Mouse (Mus musculus) frontal cortex, postnatal 25 days (tissue): Measurements from ENCODE around the gene Gm11060.

Experiments used
- DNase-seq, 2 experiments: peaks; one replicate each; pipeline ENCODE4 v3.0.0; 2022; ENCODE audit warnings: low spot score in 2 of 2

Gm11060 gene

GRCm38 (mm10) chr2:105091718-105092117 lies at the start of gene Gm11060:
Gene Gm11060, plus strand, starts transcription at chr2:105092018.
- DNase-seq = no peak

DNA sequence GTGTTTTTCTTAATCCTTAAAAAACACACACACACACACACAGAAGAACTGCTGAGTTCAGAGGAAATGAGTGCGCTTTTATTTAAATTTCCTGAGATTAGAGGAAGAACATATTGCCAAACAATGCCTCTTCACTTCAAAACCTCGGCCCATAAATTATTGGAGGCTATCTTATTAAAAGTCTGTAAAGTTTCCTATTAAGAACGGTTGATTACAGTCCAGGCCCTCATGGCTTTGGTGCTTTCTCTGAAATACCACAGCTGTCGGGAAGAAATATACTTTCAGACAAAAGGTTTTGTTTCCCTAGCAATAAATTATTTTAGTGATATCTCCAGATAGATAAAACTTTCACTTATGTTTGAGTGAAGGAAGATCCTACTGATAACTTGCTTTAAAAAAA lies 48.7 kb upstream of the Gm11060 start:
- no peak for DNase-seq

- no peak for DNase-seq
Observed at GRCm38 (mm10) chr2:105048301-105048700, 43.5 kb upstream of the Gm11060 start.

- no peak for DNase-seq
Observed at GRCm38 (mm10) chr2:105055529-105055928, 36.3 kb upstream of the Gm11060 start.

GRCm38 (mm10) chr2:105058577-105059116 lies 33.2 kb upstream of the Gm11060 start:
- no peak for DNase-seq

GRCm38 (mm10) chr2:105062741-105063372 lies 29.0 kb upstream of the Gm11060 start:
- no peak for DNase-seq

DNA sequence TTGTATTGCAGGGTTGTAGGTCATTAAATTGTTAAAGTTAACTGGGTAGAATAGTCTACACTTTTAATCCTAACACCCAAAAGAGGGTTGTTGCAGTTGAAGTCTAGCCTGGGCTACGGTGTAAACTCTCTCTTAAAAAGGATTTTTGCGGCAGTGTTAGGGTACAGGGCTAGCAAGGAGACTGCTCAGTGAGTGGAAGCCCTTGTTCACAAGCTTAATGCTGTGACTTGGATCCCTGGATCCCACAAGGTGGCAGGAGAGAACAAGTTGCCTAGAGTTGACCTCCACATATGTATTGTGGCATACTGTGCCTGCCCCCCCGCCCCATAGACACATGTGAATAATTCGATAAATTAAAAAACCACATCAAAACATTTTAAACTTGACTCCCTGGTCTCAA lies 19.3 kb upstream of the Gm11060 start:
- DNase-seq = no peak

DNA sequence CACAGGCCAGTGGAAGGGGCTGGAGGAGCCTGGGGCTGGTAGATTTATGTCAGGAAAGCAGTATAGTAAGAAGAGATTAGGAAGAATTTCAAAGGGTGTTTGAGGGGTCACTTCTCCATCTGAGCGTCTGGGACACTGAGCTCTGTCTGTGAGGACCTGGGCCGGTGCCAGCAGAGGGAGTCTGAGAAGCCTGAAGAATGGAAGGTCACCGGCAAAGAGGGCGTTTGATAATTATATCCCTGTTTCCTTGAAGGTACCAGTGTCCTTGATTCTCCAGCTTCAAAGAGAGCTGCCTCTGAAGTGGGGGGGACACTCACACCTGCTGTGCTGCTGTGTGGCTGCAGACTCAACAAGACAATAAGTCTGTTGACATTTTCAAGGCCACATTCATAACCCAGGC lies 17.6 kb upstream of the Gm11060 start:
- no peak for DNase-seq

DNA sequence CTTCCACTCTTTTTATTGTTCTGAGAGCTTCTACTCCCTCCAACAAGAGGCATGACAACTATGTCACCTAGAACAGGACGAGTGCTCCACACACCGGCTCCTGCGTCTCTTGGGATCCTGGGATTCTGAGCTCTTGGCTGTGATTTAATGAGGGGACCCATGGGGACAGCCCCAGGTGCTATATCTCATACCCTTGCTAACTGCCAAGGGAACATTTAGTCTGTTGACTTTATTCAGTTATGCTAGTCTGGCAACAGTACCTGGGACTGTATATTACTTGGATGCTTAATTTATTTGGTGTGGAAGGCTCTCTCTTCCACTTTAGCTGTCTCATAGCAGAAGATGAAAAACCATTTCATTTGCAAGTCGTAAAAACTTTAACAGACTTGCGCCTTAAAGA lies 16.0 kb upstream of the Gm11060 start:
- DNase-seq = no peak

DNA sequence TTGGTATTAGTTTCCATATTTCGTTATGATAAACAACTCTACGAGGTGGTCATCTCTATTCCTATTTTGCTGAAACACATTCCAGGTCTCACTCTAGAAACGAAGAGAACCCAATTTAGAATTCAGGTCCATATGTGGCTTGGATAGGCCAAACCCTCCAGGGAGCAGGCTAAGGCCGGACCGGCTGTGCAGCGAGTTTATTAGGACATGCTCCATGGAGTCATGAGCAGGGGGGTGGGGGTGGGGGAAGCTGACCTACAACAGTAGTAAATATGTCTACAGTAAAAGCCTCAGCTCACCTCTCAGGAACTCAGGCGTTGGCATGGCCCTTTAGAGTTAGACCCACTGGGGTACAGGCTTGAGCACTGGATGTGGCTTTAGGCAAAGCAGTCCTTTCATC lies 14.7 kb upstream of the Gm11060 start:
- no peak for DNase-seq

DNA sequence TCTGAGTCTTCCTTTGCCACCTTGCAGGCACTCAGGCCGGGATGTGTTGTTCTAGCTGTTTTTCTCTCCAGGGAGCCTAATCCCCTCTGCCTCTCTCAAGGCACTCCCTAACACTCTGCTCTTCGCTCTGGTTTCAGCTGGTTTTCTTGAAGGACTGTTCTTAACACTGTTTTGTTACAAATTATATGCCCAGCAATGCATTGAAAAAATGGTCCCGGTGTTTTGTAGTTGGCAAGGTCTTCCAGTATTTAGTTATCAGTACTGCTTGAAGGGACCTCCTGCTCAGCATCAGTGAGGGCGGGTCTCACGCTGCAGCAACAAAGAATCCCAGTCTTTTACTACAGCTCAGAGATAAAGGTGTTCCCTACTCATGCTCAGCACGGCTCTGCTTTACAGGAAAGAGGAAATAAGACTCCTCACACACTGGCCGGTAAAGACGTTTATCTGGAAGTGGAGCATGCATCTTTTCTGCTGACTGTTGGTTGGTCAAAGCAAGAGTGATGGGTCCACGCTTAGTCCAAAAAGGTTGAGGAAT lies 9.5 kb upstream of the Gm11060 start:
- no peak for DNase-seq

DNA sequence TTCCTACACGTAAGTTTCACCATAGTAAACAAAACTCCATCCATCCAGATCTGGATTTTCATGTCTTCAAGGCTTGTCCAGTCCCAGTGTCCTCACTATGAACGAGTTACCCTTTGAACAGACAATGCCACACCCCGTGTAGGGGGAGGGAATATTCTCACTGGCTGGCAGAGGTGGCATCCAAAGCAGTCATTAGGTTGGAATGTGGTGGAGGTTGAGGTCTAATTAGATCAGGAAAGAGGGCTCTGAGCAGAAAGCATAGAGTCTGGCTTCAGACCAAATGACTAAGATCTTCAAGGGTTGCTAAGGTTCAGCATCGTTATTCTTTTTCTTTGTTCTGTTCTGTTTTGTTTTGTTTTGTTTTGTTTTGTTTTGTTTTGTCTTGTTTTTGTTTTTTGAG lies 7.8 kb upstream of the Gm11060 start:
- no peak for DNase-seq

DNA sequence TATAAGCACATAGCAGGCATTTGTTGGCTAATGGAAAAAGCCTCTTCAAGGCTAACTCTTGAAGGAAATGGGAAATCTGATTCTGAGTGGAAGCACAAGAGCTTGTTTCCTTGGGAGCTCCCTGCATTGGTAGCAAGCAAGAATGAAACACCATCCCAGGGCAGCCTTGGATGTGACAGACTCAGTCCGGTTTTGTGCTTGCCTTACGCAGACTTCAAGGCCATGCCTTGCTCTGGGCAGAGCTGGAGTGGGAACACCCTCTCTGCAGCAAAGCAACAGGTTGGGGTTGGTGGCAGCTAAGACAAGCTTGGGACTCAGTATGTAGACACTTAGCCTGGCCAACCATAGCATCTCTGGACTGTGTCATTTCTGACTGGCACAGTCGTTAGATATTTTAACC lies 5.7 kb upstream of the Gm11060 start:
- DNase-seq = no peak

- no peak for DNase-seq
Observed at GRCm38 (mm10) chr2:105088005-105088404, 3.8 kb upstream of the Gm11060 start.

DNA sequence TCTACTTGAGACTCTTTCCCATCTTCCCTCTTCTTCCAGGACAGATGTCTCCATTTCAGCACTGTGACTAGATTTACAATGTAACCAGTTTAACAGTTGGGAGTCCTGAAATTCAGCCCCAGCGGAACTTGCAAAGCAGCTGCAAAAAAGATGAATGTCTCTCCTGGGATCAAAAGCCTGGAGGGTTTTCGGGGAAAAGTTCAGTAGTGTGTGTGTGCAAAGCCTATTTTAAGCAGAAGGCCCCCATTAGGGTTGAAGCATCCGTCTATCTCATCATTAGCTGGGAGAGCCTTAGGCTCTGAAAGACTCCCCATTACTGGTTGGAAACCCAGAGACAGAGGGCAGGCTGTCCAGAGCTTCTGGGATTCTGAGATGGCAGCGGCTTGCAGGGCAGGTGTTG lies 2.7 kb upstream of the Gm11060 start:
- no peak for DNase-seq

DNA sequence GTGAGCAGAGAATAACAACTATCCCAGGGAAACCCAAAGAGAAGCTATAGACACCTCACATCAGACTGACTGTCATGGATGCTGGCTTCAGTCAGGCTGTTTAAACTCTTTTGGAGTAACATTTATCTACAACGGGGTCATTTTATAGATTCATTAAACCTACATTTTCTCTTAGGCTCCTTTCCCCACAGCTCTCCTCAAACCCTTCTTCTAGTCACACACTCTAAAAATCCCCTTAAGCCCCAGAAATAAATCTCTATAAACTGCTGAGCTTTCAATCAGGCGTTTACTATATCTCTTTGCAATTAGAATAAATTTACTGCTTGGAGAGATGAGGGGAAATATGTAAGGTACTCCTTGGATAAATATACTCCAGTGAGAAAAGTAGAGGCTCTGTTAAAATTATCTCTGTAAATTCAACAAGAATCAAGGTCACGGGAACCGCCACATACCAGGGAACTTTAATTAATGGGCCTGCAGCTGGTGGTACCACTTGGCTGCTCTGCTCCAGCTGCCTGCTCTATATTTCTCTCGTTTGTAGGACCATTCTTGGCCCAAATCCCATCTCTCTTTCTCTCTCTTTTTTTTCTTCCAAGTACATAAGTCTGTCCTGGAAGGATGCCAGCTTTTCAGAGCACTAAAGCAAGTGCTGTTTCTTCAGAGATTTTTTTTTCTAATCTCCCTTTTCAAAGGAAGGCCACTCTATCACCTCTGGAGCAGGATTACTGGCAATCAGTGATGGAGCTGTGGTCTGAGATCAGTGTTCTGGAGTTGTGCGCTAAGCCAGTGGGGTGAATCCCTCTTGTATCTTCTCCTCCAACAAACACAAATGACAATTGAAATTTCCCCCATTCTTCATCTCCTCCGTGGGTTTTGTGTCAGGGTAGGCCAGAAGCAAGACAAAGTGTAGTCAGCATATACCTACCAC lies 2.0 kb upstream of the Gm11060 start:
- no peak for DNase-seq

GRCm38 (mm10) chr2:105090991-105091390 lies 827 bp upstream of the Gm11060 start:
- DNase-seq = no peak

GRCm38 (mm10) chr2:105097294-105097953 lies 5.6 kb downstream of the Gm11060 start:
- no peak for DNase-seq

- no peak for DNase-seq
Observed at GRCm38 (mm10) chr2:105099410-105099809, 7.6 kb downstream of the Gm11060 start.

DNA sequence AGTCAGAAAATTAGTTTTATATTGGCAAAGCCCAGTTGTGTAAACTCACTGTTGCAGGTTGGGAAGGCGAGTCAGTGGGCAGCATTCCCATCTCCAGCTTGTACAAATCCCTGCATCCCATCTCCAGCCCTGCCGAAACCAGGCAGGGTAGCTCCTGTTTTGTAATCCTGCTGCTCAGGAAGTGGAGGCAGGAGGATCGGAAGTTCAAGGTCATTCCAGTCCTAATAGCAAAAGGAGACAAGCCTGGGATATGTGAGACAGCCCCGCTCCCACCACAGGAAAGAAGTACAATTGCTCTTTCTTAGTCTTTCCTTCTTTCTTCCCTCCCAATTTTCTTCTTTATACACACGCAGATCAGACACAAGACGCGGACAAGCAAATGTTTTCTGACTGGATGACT lies 8.7 kb downstream of the Gm11060 start:
- DNase-seq = no peak

DNA sequence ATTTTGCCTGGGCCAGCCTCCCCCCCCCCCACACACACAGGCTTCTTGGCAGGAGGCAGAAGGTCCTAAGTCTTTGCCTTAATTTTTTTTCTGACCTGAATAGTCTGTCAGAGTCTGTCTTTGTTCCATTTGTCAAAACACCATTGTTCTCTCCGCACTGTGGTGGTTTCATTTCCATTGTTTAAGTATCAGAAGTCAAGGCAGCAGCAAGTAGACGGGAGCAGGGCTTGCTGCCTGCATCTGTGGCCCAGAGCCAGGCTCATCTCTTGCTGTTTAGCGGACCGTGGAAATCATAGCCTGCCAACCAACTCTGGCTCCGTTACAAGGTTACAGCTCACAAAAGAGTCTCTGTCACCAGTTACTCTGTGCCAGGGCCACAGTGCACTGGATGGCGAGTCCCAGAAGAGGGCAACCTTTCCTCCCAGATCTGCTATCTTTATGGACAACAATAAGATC lies 16.9 kb downstream of the Gm11060 start:
- peak in 1 of 2 experiments; percentile 44 for DNase-seq

GRCm38 (mm10) chr2:105114074-105114473 lies 22.3 kb downstream of the Gm11060 start:
- DNase-seq = no peak
